Mouse (Mus musculus) MEL (cell line): ENCODE data around the gene Ctxn2.

ENCODE experiments used
- CHD1 ChIP-seq: IDR thresholded peaks from 2 replicates; pipeline ENCODE4 v1.6.1; 2012; ENCODE audit warnings: low read depth, mild to moderate bottlenecking, inconsistent platforms, low read length, improper control_type of control experiment
- CTCF ChIP-seq, 3 experiments: IDR thresholded peaks in 2 of 3; conservative IDR thresholded peaks in 1 of 3; 2 replicates each; pipeline ENCODE4 v1.5.1; 2011 to 2012; ENCODE audit warnings: low read length in 3 of 3, low read depth in 2 of 3, mild to moderate bottlenecking in 2 of 3, improper control_type of control experiment in 1 of 3, inconsistent platforms in 1 of 3, mixed read lengths in 1 of 3, moderate library complexity in 1 of 3; ENCODE audit not compliant: control insufficient read depth in 1 of 3, insufficient read depth in 1 of 3, poor library complexity in 1 of 3, severe bottlenecking in 1 of 3
- GABPA ChIP-seq: IDR thresholded peaks from 2 replicates; pipeline ENCODE4 v1.6.1; 2012; ENCODE audit warnings: low read depth, mild to moderate bottlenecking, inconsistent platforms, low read length, improper control_type of control experiment, moderate library complexity
- GATA1 ChIP-seq: IDR thresholded peaks from 2 replicates; pipeline ENCODE4 v1.6.1; 2011; ENCODE audit warnings: low read depth, low read length, improper control_type of control experiment
- JUND ChIP-seq: IDR thresholded peaks from 2 replicates; pipeline ENCODE4 v1.6.1; 2011; ENCODE audit warnings: low read depth, mild to moderate bottlenecking, improper control_type of control experiment, low read length
- MAFK ChIP-seq: IDR thresholded peaks from 2 replicates; pipeline ENCODE4 v1.6.1; 2011; ENCODE audit warnings: low read depth, mild to moderate bottlenecking, low read length, improper control_type of control experiment, borderline replicate concordance
- MEF2A ChIP-seq: IDR thresholded peaks from 2 replicates; pipeline ENCODE4 v1.6.1; 2014; ENCODE audit warnings: low read depth, mild to moderate bottlenecking, inconsistent platforms, low read length, improper control_type of control experiment; ENCODE audit not compliant: poor library complexity, insufficient replicate concordance, severe bottlenecking; ENCODE audit errors: extremely low read depth
- POLR2A ChIP-seq, 2 experiments: IDR thresholded peaks; 2 replicates each; pipeline ENCODE4 v1.6.1; 2011 to 2012; ENCODE audit warnings: low read length in 2 of 2, mild to moderate bottlenecking in 2 of 2, control low read depth in 1 of 2, improper control_type of control experiment in 1 of 2, low read depth in 1 of 2, moderate library complexity in 1 of 2; ENCODE audit not compliant: control insufficient read depth in 1 of 2, insufficient read depth in 1 of 2, poor library complexity in 1 of 2
- TBP ChIP-seq: IDR thresholded peaks from 2 replicates; pipeline ENCODE4 v1.8.0; 2011; ENCODE audit warnings: low read depth, low read length, improper control_type of control experiment
- USF2 ChIP-seq, 2 experiments: IDR thresholded peaks; 2 replicates each; pipeline ENCODE4 v1.6.1; 2011 to 2012; ENCODE audit warnings: improper control_type of control experiment in 2 of 2, low read length in 2 of 2, borderline replicate concordance in 1 of 2, inconsistent platforms in 1 of 2, low read depth in 1 of 2, mild to moderate bottlenecking in 1 of 2; ENCODE audit not compliant: insufficient read depth in 1 of 2

DNA sequence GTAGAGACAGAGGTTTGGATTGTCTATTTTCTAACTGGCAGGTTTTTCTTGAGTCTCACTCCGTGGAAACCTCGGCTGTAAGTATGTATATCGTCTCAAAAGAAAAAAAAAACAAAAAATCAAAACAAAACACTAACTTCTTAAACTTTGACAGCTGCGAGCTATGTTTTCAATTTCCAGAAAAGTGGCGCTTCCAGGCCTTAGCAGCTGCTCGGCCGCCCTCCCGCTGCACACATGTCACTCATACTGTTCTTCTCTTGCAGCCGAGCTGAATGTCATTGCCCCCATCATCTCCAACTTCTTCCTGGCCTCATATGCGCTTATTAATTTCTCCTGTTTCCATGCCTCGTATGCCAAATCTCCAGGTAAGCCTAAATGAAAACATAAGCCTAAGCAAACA, 51.4 kb downstream of the Ctxn2 start:
- TF ChIP-seq TBP (no peak), GATA1 (no peak), POLR2A (IDR thresholded peaks at IDR 0.05; ENCODE audit: control insufficient read depth in 1 of 2, insufficient read depth in 1 of 2, low read depth in 1 of 2, low read length in 2 of 2, poor library complexity in 1 of 2) (no peak), JUND (no peak), CTCF (IDR thresholded peaks at IDR 0.05 in 2 of 3, conservative IDR thresholded peaks at IDR 0.05 in 1 of 3; ENCODE audit: control insufficient read depth in 1 of 3, insufficient read depth in 1 of 3, low read depth in 2 of 3, low read length in 3 of 3, poor library complexity in 1 of 3, severe bottlenecking in 1 of 3) (no peak), CHD1 (no peak), GABPA (no peak), USF2 (IDR thresholded peaks at IDR 0.05; ENCODE audit: borderline replicate concordance in 1 of 2, insufficient read depth in 1 of 2, low read depth in 1 of 2, low read length in 2 of 2) (no peak), MEF2A (no peak), MAFK (no peak)
